Mouse (Mus musculus): ENCODE data around the gene Mip. TPM values are rescaled to one million over a fixed set of nuclear protein-coding genes. Genes with fewer than 3 reads are reported as not detected.
A peak's percentile ranks its signal among the peaks of the same experiment; 100 is the strongest.

Mip gene
- polyA plus RNA-seq (2015; fragmentation: Nextera tagmentation; extraction: Ambion mirVana) = not detected in 2 replicates

DNA sequence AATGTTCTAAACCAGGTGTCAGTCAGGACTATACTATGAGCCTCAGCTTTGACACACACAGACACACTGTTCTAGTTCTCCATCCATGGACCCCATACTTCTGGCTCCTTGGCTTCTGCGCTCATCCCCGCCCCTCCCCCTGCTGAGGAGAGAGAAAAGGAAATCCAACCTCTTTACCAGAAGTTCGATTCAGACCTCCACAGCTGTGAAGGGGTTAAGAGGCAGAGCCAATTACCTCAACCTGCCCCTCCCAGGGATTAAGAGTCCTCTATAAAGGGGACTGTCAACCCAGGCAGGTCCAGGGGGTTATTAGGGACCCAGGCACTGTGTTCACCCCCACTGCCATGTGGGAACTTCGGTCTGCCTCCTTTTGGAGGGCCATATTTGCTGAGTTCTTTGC, at the start of gene Mip:
TSS of gene Mip (plus strand) at position 301 of the 400 bp plus-strand sequence.
- no peak within 1 kb of the TSS for H3K27ac ChIP-seq (replicated peaks)
- H3K36me3 ChIP-seq (replicated peaks) = no peaks in the 10 kb centered on the region
- no peak within 1 kb of the TSS for H3K4me3 ChIP-seq (replicated peaks)
- no peak within 1 kb of the TSS for H3K4me2 ChIP-seq
- no peak within 1 kb of the TSS for H3K9ac ChIP-seq
- no peaks in the 10 kb centered on the region for H3K27me3 ChIP-seq
- ATAC-seq (ENCODE audit: insufficient read depth) = no peak
- H3K9me3 ChIP-seq (replicated peaks) = no peaks in the 10 kb centered on the region
- peaks cover 26% of the 10 kb centered on the region for H3K4me1 ChIP-seq (replicated peaks)
- 64% methylated on average over 4 of the region's 4 CpGs for WGBS (ENCODE audit: insufficient replicate concordance)

GRCm38 (mm10) chr10:128175996-128176755, 49.5 kb upstream of the Mip start:
- Histone ChIP-seq H3K36me3 (replicated peaks) (no peaks in the 10 kb centered on the region), H3K27me3 (no peaks in the 10 kb centered on the region), H3K27ac (replicated peaks) (peak overlapping the region; percentile 41), H3K4me3 (replicated peaks) (peak overlapping the region; percentile 61), H3K9me3 (replicated peaks) (no peaks in the 10 kb centered on the region), H3K9ac (peak overlapping the region; percentile 58), H3K4me1 (replicated peaks) (peaks cover 33% of the 10 kb centered on the region), H3K4me2 (peak overlapping the region; percentile 76)
- under 1% methylated on average over 17 of the region's 17 CpGs for WGBS (ENCODE audit: insufficient replicate concordance)
- ATAC-seq (ENCODE audit: insufficient read depth) = peak; percentile 73

- H3K36me3 ChIP-seq (replicated peaks) = no peaks in the 10 kb centered on the region
- no peak overlapping the region for H3K9ac ChIP-seq
- no peak overlapping the region for H3K4me2 ChIP-seq
- no peaks in the 10 kb centered on the region for H3K27me3 ChIP-seq
- ATAC-seq (ENCODE audit: insufficient read depth) = no peak
- H3K4me1 ChIP-seq (replicated peaks) = peaks cover 30% of the 10 kb centered on the region
- H3K27ac ChIP-seq (replicated peaks) = no peak overlapping the region
- H3K4me3 ChIP-seq (replicated peaks) = no peak overlapping the region
- 71% methylated on average over 4 of the region's 4 CpGs for WGBS (ENCODE audit: insufficient replicate concordance)
- H3K9me3 ChIP-seq (replicated peaks) = no peaks in the 10 kb centered on the region
Observed at GRCm38 (mm10) chr10:128177316-128177715, 48.3 kb upstream of the Mip start.

- Histone ChIP-seq H3K27ac (replicated peaks) (peak within 1 kb of the TSS; percentile 46), H3K9ac (0 out of 2 replicates have a peak within 1 kb of the TSS, but pooled peaks have one; percentile 25), H3K9me3 (replicated peaks) (no peaks in the 10 kb centered on the region), H3K4me3 (replicated peaks) (peak within 1 kb of the TSS; percentile 17), H3K27me3 (no peaks in the 10 kb centered on the region), H3K36me3 (replicated peaks) (no peaks in the 10 kb centered on the region), H3K4me2 (peak within 1 kb of the TSS; percentile 52), H3K4me1 (replicated peaks) (peaks cover 18% of the 10 kb centered on the region)
- ATAC-seq (ENCODE audit: insufficient read depth) = no peak
- WGBS (ENCODE audit: insufficient replicate concordance) = 3% methylated on average over 6 of the region's 6 CpGs
Observed at GRCm38 (mm10) chr10:128179989-128180388, 45.6 kb upstream of the Mip start, which contains the start of gene Rbms2. Gene Rbms2, minus strand, starts transcription at chr10:128180297.

GRCm38 (mm10) chr10:128184296-128184695, 41.3 kb upstream of the Mip start:
- H3K4me3 ChIP-seq (replicated peaks) = no peak overlapping the region
- no peaks in the 10 kb centered on the region for H3K36me3 ChIP-seq (replicated peaks)
- H3K9me3 ChIP-seq (replicated peaks) = no peaks in the 10 kb centered on the region
- no peak overlapping the region for H3K4me2 ChIP-seq
- H3K27me3 ChIP-seq = no peaks in the 10 kb centered on the region
- H3K9ac ChIP-seq = no peak overlapping the region
- H3K4me1 ChIP-seq (replicated peaks) = peaks cover 41% of the 10 kb centered on the region
- 82% methylated on average over 2 of the region's 2 CpGs for WGBS (ENCODE audit: insufficient replicate concordance)
- no peak for ATAC-seq (ENCODE audit: insufficient read depth)
- H3K27ac ChIP-seq (replicated peaks) = no peak overlapping the region

GRCm38 (mm10) chr10:128185277-128185940, 40.2 kb upstream of the Mip start:
- no peaks in the 10 kb centered on the region for H3K9me3 ChIP-seq (replicated peaks)
- H3K4me1 ChIP-seq (replicated peaks) = peaks cover 34% of the 10 kb centered on the region
- no peak overlapping the region for H3K27ac ChIP-seq (replicated peaks)
- no peaks in the 10 kb centered on the region for H3K27me3 ChIP-seq
- H3K9ac ChIP-seq = no peak overlapping the region
- WGBS (ENCODE audit: insufficient replicate concordance) = 68% methylated on average over 6 of the region's 6 CpGs
- H3K36me3 ChIP-seq (replicated peaks) = no peaks in the 10 kb centered on the region
- H3K4me2 ChIP-seq = no peak overlapping the region
- no peak for ATAC-seq (ENCODE audit: insufficient read depth)
- H3K4me3 ChIP-seq (replicated peaks) = no peak overlapping the region

- Histone ChIP-seq H3K9ac (no peak overlapping the region), H3K27me3 (0 out of 2 replicates have a peak, but pooled peaks cover 4% of the 10 kb centered on the region), H3K4me3 (replicated peaks) (no peak overlapping the region), H3K36me3 (replicated peaks) (no peaks in the 10 kb centered on the region), H3K4me2 (no peak overlapping the region), H3K4me1 (replicated peaks) (peaks cover 34% of the 10 kb centered on the region), H3K9me3 (replicated peaks) (no peaks in the 10 kb centered on the region), H3K27ac (replicated peaks) (no peak overlapping the region)
- WGBS (ENCODE audit: insufficient replicate concordance) = 51% methylated on average over 2 of the region's 2 CpGs
- peak; percentile 43; the same call in 1 of the 2 replicates for ATAC-seq (ENCODE audit: insufficient read depth)
Observed at GRCm38 (mm10) chr10:128185959-128186358, 39.7 kb upstream of the Mip start.

GRCm38 (mm10) chr10:128187181-128187605, 38.4 kb upstream of the Mip start:
- H3K9ac ChIP-seq = 0 out of 2 replicates have a peak overlapping the region, but pooled peaks have one; percentile 8
- WGBS (ENCODE audit: insufficient replicate concordance) = 39% methylated on average over 5 of the region's 5 CpGs
- H3K4me2 ChIP-seq = peak overlapping the region; percentile 61

GRCm38 (mm10) chr10:128188242-128188877, 37.3 kb upstream of the Mip start:
- peaks cover 35% of the 10 kb centered on the region for H3K4me1 ChIP-seq (replicated peaks)
- ATAC-seq (ENCODE audit: insufficient read depth) = no peak
- peaks cover 16% of the 10 kb centered on the region for H3K27me3 ChIP-seq
- H3K9ac ChIP-seq = no peak overlapping the region
- H3K4me2 ChIP-seq = no peak overlapping the region
- peak overlapping the region; percentile 86 for H3K27ac ChIP-seq (replicated peaks)
- H3K36me3 ChIP-seq (replicated peaks) = no peaks in the 10 kb centered on the region
- WGBS (ENCODE audit: insufficient replicate concordance) = 46% methylated on average over 2 of the region's 2 CpGs
- no peak overlapping the region for H3K4me3 ChIP-seq (replicated peaks)
- no peaks in the 10 kb centered on the region for H3K9me3 ChIP-seq (replicated peaks)

More at GRCm38 (mm10) chr10:128187181-128187605, 38.4 kb upstream of the Mip start:
- Histone ChIP-seq H3K4me3 (replicated peaks) (0 out of 2 replicates have a peak overlapping the region, but pooled peaks have one; percentile 12), H3K36me3 (replicated peaks) (no peaks in the 10 kb centered on the region), H3K9me3 (replicated peaks) (no peaks in the 10 kb centered on the region), H3K27ac (replicated peaks) (peak overlapping the region; percentile 86), H3K27me3 (peaks cover 11% of the 10 kb centered on the region; the same call in 1 of the 2 replicates), H3K4me1 (replicated peaks) (peaks cover 34% of the 10 kb centered on the region)
- peak; percentile 88 for ATAC-seq (ENCODE audit: insufficient read depth)

GRCm38 (mm10) chr10:128191472-128191871, 34.2 kb upstream of the Mip start:
- Histone ChIP-seq H3K27me3 (peaks cover 47% of the 10 kb centered on the region), H3K36me3 (replicated peaks) (no peaks in the 10 kb centered on the region), H3K4me1 (replicated peaks) (peaks cover 40% of the 10 kb centered on the region), H3K4me2 (no peak overlapping the region), H3K27ac (replicated peaks) (no peak overlapping the region), H3K4me3 (replicated peaks) (no peak overlapping the region), H3K9me3 (replicated peaks) (no peaks in the 10 kb centered on the region), H3K9ac (no peak overlapping the region)
- no peak for ATAC-seq (ENCODE audit: insufficient read depth)
- WGBS (ENCODE audit: insufficient replicate concordance) = 23% methylated on average over 2 of the region's 2 CpGs
